Mouse (Mus musculus) frontal cortex, adult 2 months (tissue): ENCODE measurements around the gene Hcfc1. TPM values are rescaled to one million over a fixed set of nuclear protein-coding genes. Genes with fewer than 3 reads are reported as not detected.

Experiments used
- DNase-seq, 2 experiments: peaks; one replicate each; pipeline ENCODE4 v3.0.0; 2022; ENCODE audit warnings: low spot score in 1 of 2; ENCODE audit errors: extremely low spot score in 1 of 2
- polyA plus RNA-seq: library from polyadenylated mRNA; depleted of rRNA; stranded (reverse); fragments of >200 nt; gene quantifications from 2 replicates; pipeline ENCODE4 v1.2.3, GENCODE M21; 2012

The Hcfc1 gene
- polyA plus RNA-seq, 1 experiment, result 41.1 TPM

DNA sequence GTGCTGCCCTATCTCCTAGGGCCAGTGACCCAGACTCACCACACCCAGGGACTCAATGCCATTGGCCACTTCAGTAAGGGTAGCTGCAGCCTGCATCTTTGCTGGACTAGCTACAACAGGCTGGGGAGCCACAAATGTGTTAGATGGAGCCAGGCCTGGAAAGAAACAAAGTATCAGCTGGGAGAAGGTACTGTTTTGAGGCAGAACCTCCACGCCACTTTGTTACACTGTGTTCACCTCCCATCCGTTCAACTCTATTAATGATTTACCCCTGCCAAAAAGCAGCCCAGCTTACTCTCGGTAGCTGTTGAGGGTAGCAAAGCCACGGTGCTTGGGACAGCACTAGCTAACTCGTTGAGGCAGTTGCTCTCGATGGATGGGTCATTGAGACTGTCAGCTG is 19.3 kb downstream of the Hcfc1 start:
- no peak for DNase-seq

DNA sequence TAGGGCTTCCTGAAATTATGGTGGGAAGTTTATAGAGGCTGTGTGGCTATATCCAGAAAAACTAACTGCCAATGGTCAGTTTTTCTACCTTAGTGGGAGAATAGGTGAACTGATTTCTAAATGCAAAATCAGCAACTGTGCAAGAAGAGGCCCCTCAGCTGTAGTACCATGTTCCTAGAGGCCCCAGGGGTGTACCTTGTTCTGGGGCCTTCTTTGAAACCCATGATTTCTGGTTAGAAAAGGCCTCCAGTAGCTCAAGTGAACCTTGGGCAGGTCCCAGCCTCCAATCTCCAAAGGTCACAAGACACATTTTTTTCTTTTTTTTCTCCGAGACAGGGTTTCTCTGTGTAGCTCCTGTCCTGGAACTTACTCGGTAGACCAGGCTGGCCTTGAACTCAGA is 23.9 kb downstream of the Hcfc1 start:
- no peak for DNase-seq

DNA sequence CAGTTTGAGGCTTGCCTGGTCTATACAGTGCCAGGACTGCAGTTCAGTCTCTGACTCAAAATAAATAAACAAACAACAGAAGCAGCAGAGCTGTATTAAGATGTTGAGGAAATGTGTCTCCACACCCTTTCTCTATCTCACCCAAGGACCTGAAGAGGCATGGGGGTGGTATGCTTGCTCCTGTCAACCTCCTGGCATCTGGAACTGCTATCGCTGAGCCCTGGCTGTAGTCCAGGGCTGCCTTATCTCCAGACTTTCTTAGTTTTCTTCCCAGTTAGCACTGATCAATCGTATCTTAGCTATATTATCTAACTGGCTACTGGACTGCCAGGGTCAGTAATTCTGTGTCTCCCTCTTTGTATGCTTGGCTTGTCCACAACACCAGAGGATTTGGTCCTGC is 24.3 kb downstream of the Hcfc1 start:
- no peak for DNase-seq

DNA sequence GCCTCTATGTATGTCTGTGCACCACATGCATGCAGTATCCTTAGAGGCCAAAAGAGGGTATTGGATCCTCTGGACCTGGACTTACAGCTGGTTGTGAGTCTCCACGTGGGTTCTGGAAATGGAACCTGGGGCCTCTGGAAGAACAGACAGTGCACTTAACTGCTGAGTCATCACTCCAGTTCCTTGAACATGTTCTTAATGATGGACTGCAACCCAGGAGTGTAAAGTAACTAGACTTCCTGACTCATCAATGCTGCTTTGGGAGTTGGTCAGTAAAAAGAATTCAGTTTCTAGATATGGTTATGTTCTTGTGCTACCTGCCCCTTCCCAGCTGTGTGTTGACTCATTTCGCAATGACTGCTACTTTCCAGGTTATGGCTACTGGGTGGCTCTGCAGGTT is 34.3 kb downstream of the Hcfc1 start:
- no peak for DNase-seq

DNA sequence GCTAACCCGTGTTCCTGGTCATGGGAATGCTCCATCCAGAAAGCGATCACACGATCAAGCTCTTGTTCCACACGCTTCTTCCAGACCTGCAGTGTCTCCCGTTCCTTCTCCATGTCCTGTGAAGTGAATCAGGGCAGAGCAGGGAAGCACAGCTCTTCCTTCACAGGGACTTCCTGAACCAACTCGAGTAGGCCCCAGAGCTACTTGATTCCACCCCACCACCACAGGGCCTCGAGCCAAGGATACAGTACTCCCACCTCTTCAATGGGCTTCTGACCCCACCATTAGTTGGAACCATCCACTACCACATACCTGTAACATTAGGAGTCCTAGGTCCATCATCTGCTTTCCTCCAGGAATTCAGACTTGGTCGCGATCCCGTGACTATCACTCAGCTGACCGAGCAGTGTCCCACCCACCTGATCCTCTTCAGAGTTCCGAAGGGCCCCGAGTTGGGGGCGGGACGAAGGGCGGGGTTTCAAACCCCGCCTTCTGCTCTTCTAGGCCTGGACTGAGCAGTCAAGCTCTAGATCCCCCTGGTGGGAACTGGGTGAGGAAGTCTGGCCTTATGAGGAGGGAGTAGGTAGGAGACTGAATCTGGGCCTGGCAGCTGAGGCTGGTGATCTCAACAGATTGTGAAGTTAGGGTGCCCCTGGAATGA is 35.6 kb downstream of the Hcfc1 start, which contains the start of gene Renbp:
Gene Renbp, minus strand, starts transcription at position 449 of the 661 bp plus-strand sequence.
- no peak for DNase-seq

DNA sequence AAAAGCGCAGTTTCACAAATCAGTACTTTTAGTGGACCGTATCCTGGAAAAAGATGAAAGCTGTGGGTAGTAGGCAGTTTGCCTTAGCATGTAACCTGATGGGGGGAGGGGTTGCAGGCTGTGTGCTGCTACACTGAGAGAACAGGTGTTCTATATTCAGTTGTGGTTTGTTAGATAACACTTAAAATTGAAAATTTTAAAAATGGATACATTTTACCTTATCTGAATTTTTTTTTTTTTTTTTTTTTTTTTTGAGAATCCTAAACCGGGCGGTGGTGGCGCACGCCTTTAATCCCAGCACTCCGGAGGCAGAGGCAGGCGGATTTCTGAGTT is 43.6 kb downstream of the Hcfc1 start:
- DNase-seq, result no peak

DNA sequence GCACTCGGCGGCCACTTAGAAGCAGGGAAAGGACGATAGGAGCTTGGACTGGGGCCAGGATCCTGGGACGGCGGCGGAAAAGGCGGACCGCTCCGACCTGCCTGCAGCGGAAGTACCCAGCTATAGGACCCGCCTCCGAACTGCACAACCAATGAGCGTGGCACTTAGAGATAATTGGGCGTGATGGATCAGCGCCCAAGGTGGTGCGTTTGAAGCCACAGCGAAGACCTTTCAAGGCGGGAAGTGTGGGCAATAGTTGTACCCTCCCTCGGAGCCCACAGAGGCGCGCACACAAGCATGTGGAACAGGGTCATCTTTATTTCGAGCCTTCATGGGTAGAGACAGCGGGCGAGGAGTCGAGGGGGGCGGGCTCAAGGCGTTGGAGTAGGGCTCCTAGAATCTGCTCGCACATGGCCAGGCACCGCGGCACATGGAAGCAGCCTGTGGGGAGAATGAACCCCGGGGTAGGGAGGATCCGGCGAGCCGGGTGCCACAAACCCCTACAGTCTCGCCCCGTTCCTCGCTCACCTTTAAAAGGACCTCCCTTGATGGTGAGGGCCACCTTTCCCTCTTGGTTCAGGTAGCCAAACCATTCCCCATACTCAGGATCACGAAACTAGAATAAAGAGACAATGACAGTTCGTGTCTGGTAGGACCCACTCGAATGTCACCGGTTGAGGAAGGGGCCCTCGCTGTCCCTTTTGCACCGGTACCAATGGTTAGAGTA is 44.2 kb downstream of the Hcfc1 start, which contains the start of the genes Arhgap4 and Naa10:
Gene Arhgap4, minus strand, starts transcription at position 48 of the 727 bp plus-strand sequence.
Gene Naa10, minus strand, starts transcription at position 122 of the 727 bp plus-strand sequence.
- DNase-seq, result peak; percentile 76 to 90

DNA sequence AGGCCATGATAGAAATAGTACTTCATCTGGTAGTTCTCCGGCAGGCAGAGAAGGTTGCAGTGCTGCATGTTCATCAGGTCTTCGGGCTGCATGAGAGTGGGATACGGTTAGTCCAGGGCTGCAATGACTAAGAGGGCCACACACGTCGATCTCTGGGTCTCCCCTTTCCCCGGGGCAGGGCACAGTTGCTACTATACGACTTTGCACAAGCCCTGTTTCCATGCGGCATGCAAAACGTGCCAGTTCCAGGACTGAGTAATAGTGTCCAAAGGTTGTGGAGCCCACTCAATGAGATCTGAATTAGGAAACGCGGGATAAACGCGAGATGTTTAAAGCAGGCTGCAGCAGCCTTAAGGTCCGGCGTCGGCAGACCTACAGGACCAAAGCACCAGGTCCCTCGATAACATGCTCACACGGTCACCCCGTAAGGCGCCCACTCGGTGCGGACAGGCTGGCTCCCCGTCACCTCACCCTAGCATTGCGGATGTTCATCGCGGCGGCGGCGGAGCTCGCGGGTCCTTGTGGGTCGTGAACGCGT is 44.8 kb downstream of the Hcfc1 start:
- peak in 1 of 2 experiments; percentile 8 for DNase-seq

DNA sequence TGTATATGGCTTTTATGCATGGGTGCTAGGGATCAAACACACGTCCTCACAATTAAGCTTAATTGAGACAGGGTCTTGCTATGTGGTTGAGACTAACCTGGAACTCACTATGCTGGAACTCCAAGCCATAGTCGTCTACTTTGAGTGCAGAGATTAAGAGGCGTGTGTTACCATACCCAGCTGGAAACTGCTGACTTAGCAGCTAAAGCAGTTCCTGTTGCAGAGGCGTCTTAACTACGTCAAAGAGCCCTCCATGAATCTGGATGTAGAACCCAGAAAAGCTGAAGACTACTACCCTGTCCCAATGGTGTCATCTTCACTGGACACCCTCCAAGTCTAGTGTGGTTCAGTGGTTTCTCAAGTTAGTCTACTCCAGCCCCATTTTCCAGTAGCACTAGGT is 47.5 kb downstream of the Hcfc1 start:
- no peak for DNase-seq

DNA sequence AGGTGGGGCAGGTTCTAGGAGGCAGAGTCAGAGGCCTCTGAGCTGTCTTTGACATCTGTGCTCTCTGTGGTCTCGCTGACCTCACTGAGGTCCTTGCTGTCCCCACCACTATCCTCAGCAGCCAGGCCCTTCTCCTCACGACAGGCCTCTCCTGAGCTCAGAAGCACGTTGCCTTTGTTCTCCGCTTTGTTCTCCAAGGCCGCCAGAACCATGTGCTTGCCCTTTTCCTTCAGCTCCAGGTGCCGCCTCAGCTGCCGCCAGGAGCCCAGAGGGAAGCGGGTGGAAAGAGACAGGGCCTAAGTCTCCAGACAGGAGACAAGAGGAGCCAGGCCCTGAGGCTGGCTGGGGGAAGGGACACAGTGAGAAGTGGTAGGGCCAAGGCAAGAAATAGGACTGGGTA is 49.2 kb downstream of the Hcfc1 start:
- DNase-seq, result no peak

DNA sequence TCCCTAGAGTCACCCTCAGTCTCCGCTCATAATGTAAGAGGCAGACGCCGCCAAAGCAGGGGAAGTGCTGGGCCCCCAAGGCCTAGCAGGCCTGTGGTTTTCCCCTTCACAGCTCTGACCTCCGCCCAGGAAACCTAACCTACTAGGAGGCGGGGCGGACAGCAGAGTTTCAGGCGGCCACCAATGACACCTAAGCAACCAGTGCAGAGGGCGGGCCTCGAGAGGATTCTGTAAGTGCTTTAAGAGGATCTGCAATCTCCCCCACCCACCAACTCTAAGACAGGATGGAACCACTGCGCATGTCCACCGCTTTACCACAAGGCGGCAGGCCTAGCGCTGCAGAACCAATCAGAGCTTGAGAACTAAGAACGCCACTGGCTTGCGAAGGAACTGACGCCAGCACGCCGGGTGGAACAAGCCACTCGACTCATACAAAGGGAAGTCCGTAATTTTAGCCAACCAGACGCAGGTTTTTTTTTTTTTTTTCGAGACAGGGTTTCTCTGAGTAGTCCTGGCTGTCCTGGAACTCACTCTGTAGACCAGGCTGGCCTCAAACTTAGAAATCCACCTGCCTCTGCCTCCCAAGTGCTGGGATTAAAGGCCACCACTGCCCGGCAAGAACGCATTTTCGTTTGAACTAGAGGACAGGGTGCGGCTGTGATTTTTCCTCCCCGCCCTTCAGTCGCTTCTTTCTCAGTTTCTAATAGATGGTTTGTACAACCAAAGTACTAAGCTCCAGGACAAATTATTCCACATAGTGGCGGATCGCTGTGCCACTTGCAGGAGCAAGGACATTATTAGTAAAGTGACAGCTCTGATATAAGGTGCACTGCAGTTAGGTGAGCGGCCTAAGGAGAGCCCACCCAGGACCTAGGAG is 51.1 kb downstream of the Hcfc1 start:
- DNase-seq, result peak; percentile 87 to 94

DNA sequence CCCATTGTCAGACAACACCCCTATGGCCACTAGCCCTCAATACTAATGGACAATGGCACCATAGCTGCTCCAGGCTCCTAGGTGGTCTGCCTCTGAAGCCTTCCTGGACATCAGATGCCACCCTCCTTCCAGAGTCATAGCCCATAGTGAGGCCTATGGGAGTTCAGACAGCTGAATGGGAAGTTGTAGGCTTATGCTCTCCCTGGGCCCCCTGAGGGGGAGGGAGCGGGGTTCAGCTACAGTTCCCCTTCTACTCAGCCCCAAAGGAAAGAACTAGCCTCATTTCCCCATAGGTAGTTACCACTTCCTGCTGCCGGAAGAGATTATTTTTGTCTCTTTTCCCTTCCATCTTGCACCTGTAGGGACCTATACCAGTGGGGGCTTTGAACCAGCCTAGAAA is 54.6 kb downstream of the Hcfc1 start:
- no peak for DNase-seq

DNA sequence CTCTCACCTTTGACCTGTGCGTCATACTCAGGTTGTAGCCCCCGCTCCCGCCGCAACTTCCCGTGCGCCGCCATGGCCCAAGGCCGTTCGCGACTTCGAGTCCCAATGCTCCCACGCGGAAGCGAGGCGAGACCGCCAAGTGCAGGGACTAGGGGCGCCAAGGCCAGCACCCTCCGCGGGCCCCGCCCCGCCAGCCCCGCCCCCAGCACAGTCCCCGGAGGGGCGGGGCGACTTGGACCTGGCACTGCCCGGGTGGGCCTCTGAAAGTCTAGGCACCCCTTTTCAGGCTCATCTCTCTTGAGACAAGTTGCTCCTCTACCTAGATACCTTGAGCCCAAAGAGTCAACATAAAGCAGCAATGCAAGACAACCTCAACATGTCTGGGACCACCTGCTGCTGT is 55.0 kb downstream of the Hcfc1 start:
- no peak for DNase-seq

DNA sequence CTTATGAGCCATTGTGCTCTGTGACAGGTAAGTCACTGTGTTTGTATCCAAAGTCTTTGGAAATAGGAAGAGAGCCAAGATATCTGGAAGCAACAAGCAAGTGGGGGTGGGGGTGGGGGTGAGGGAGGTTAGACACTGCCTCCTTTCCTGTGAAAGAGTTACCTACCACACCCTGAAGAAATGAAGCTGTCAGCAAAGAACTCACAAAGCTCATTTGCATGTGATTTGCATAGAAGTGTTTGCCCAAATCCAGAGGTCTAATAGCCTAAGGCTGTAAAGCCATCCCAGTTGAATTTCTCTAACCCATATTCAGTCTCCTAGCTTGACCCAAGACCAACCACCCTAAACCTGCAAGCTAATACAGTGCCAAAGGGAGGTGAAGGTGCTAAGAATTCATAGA is 55.7 kb downstream of the Hcfc1 start:
- DNase-seq, result no peak

DNA sequence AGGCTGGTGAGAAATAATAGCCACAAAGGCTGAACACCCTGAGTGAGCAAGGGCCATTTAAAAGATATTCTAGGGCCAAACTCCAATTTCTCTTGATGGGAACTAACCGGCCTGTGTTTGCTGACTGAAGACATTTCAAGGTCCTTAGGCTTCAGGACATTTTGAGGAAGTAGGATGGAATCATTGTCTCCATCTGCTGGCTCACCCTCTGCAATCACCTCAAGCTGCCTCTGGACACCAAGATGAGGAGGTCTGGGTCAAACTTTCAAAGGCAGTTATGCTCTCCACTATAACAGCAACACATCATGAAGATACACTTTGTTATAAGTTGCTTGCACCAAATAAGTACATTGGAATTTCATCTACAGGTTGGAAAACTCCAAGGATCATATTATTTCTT is 56.1 kb downstream of the Hcfc1 start:
- no peak for DNase-seq

DNA sequence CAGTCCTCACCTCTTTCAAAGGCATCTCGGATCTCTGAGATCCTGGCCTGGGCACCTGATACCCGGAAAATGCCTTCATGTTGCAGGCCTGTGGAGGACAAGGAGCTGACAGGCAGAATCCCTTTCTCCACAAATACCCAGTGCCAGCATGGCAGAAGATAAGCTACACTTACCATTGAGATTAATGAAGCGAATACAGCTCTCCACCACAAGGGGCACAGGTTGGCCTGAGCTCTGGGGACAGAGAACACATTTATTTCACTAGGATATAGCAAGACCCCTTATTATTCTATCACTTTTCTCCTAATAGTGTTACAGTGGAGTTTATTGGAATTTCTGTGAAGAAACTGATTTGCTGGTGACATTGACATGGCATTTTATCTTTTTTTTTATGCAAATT is 68.2 kb downstream of the Hcfc1 start:
- no peak for DNase-seq

DNA sequence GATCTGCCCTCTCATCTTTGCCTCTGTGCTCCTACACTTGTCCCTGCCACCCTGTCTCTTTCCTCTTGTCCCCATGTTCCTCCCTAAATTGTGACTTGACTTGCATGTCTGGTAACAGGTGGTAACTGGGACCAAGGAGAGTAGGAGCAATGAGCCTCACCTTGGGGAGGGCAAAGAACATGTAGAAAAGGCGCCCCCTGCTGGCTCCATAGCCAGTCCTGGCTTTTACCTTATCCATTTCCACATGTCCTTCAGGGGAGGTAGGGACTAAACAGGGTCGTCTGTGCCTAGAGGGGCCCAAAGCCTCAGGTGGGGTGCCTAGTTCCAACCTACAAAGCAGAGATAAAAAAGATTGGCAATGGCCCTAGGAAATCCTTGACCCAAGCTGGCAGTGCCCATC is 70.4 kb downstream of the Hcfc1 start, which contains the start of gene L1cam:
Gene L1cam, minus strand, starts transcription at position 387 of the 400 bp plus-strand sequence.
- DNase-seq, result peak in 1 of 2 experiments; percentile 74

DNA sequence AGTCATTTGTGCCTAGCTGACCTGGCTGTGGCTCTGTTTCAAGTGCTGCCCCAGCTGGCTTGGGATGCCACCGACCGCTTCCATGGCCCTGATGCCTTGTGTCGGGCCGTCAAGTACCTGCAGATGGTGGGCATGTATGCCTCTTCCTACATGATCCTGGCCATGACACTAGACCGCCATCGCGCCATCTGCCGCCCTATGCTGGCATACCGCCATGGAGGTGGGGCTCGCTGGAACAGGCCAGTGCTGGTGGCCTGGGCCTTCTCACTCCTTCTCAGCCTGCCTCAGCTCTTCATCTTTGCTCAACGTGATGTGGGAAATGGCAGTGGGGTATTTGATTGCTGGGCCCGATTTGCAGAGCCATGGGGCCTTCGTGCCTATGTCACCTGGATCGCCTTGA is 73.3 kb downstream of the Hcfc1 start:
- DNase-seq, result no peak
